Mouse (Mus musculus) B cell, adult (primary cell): ENCODE data around the gene Xrcc3. TPM values are rescaled to one million over a fixed set of nuclear protein-coding genes. Genes with fewer than 3 reads are reported as not detected.

Source experiments
- total RNA-seq: library from RNA; stranded (reverse); gene quantifications from 4 replicates; pipeline ENCODE4 v1.2.4, GENCODE M21; 2023; ENCODE audit not compliant: inconsistent age

Gene Xrcc3
- 1.2 to 3.9 TPM (median 2.6 TPM) in 4 replicates for total RNA-seq

DNA sequence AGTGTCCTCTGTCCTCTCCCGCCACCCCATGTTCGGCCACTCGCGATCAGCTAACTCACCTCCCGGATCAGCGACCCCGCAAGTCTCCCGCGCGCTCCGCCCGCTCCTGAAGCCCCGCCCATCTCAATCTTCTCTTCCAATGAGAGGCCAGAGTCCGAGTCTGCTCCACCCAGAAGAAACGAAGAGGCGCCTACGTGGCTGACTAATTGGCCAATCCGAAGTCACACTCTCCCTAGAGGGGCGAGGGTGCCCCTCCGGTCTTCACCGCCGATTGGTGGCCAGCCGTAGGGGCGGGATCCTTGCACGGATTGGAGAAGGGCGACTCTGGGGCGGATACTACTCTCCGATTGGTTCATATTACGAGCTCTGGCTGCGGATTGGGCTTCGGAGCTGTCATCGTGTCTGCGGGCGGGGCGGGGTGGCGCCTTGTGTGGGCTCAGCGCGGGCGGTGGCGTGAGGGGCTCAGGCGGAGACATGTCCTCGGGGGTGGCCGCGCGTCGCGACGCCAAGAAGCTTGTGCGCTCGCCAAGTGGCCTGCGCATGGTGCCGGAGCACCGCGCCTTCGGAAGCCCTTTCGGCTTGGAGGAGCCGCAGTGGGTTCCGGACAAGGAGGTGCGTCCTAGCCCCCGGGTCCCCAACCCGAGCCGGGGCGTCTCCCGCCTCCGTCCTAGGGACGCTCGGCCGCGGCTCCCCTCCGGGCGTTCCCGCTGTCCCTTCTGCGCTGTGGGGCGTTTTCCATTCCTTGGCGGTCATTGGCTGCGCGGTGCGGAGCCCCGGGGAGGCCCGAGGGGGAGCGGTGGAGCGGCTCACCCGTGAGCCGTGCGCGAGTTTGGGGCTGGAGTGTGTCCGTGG is at the start of gene Xrcc3, which contains the start of gene Zfyve21:
Gene Xrcc3, minus strand, starts transcription at position 108 of the 852 bp plus-strand sequence.
Gene Zfyve21, plus strand, starts transcription at position 405 of the 852 bp plus-strand sequence.

DNA sequence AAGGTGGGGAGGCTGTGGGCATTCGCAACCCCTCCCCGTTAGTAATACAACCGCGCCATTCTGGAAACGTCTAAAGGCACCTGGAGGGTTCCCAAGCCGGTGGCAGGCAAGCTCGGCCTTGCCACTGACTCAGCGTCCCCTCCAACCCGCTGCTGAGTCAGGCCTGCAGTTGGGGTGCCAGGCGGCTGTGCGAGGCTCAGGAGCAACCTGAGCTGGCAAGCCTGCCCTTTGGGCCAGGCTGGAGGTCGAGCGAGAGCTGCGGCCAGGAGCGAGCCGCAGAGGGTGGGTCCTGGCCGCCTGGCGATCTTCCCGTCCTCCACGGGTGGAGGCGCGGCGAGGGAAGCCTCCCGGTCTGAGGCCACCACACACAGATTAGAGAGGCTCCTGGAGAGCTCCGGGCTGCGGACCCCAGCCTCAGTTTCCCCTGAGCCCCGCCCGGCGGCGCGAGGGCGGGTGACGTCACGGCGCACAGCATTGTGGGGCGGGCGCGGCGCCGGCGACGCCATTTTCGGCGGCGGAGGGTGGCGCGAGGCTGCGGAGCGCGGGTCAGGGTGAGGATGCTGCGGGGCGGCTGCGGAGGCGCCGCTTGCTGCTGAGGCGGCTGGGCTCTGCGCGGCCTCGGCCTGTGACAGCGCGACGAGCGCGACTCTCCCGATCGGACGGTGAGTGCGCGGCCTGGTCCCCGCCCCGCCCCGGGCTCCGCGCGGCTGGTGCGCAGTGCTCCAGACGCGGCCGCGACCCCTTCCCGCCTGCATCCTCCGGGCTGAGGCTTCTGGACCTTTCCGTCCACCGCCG is 55.1 kb downstream of the Xrcc3 start, which contains the start of gene Klc1:
Gene Klc1, plus strand, starts transcription at position 469 of the 795 bp plus-strand sequence.

Other genes starting within 250 kb of the Xrcc3 start
- gene Mark3, start 239.3 kb downstream of the Xrcc3 start, total RNA-seq: 78.0 to 91.5 TPM (median 82.6 TPM) in 4 replicates
- gene Ckb, start 141.5 kb downstream of the Xrcc3 start, total RNA-seq: 1.2 to 2.4 TPM (median 1.6 TPM) in 4 replicates
- 14.8 to 18.2 TPM (median 15.2 TPM) in 4 replicates for gene Trmt61a, start 135.8 kb downstream of the Xrcc3 start, total RNA-seq
- 21.4 to 29.7 TPM (median 22.3 TPM) in 4 replicates for gene Bag5, start 100.6 kb downstream of the Xrcc3 start, total RNA-seq
- gene Apopt1, start 100.6 kb downstream of the Xrcc3 start, total RNA-seq: 22.4 to 28.0 TPM (median 25.9 TPM) in 4 replicates
- gene Klc1, start 55.0 kb downstream of the Xrcc3 start, total RNA-seq: 61.8 to 71.7 TPM (median 69.0 TPM) in 4 replicates
- gene Zfyve21, start 297 bp upstream of the Xrcc3 start, total RNA-seq: 1.6 to 3.4 TPM (median 2.1 TPM) in 4 replicates
- gene Ppp1r13b, start 94.2 kb upstream of the Xrcc3 start, total RNA-seq: 41.6 to 52.2 TPM (median 44.6 TPM) in 4 replicates
- gene Atp5mpl, start 153.1 kb upstream of the Xrcc3 start, total RNA-seq: 145 to 192 TPM (median 178 TPM) in 4 replicates
- not detected in 4 replicates for gene Tdrd9, start 157.7 kb upstream of the Xrcc3 start, total RNA-seq
- not detected in 4 replicates for gene Rd3l, start 167.4 kb upstream of the Xrcc3 start, total RNA-seq